Mouse (Mus musculus): ENCODE results near the gene Rptor. TPM values are rescaled to one million over a fixed set of nuclear protein-coding genes. Genes with fewer than 3 reads are reported as not detected.

Rptor gene
- total RNA-seq, 2 experiments from 2014 or later: 59.7 to 62.9 TPM

DNA sequence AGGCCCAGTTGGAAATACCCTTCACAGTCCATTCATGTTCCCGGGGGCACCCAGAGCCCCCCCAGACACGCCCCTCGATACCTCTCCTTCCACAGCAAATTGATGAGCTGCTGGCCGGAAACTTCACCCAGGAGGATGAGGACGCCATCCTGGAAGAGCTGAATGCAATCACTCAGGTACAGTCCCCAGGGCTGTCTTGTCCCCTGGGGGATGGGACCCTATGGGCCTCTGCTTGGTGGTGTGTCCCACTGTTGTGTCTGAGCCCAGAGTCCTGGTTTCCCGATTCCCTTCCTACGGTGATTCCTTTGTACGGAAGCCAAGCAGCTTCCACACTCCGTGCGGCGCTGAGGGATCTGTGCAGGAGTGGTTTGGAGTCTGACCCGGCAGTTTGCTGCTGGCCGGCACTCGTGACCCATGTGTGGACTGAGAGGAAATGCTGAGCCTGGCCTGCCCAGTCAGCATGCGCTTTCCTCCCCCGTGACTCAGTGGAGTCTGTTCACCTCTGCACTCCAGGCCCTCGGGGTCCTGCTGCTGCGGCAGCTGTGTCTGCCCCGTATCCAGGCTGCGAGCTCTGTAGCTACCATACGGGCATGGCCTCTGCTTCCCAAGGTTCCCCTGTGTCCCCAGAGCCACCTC is 314.2 kb downstream of the Rptor start:
- DNase-seq (ENCODE audit: extremely low spot score in 1 of 2, low spot score in 1 of 2): no peak

DNA sequence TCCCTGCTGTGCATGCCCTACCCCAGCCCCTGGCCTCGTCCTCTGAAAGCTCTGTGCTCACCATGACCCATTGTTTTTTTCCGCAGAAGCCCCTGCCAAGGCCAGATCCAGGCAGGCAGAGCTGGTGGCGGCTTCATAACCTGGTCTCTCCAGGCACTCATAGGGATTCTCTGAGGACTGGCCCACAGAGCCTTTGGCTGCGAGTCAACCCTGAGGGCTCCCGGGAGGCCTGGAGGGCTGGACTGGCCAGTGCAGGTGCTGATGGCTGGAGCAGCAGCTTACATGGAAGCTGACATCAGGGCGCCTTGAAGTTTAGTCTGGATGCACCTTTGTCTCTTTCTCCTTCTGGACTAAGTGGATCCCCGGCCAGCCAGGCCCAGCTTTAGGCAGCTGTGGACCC is 315.8 kb downstream of the Rptor start:
- DNase-seq (ENCODE audit: extremely low spot score in 1 of 2, low spot score in 1 of 2): no peak

DNA sequence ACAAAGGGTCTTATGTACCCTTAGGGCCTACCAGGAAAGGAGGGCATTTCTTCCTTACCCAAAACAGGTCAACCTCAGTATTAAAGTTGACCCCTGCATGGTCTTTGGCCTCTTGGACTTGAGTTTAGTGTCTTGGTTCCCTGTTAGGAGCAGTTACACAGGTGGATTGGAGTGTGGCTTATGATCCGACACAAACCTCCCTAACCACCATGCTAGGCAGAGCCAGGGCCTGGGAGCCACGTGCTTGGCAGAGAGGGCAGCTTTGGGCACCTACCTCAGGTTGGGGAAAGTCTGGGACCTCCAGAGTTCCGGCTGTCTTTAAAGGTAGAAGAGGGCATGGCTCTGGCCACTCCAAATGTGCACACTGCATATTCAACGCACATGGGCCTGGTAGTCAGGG is 316.7 kb downstream of the Rptor start:
- no peak for DNase-seq (ENCODE audit: extremely low spot score in 1 of 2, low spot score in 1 of 2)

DNA sequence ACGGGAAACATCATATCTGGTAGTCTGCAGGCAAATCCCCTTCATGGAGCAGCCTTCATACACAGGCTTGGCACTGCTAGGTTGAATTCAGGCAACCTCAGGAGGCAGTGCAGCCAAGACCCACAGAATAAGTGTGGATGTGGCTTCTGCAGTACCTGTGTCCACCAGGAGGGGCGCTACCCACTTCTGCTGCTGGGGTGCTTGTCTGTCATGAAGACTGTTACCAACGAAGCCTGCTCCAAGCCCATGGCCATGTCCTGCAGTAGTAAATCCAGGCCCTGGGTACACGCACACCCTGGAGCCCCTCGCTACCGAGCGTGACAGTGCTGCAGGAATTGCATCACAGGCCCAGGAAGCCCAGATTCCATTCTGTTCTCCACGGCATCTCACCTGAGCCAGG is 317.2 kb downstream of the Rptor start:
- peak; percentile 65 to 86 for DNase-seq (ENCODE audit: extremely low spot score in 1 of 2, low spot score in 1 of 2)

DNA sequence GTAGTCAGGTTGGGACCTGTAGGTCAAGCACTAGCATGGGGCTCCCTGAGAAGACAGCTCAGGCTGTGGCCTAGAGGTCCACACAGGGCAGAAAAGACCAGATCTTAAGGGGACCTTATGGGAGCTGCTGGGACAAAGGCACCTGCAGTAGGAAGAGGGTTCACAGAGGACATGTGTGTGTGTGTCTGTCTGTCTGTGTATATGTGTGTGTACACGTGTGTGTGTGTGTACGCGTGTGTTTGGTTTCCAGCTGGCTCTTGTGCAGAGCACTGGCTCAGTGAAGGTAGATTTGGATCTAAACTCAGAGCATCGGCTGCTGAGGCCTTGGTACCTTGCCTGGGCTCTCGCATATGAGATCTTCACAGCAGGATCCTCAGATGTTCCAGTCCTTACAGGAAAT is 318.0 kb downstream of the Rptor start:
- no peak for DNase-seq (ENCODE audit: extremely low spot score in 1 of 2, low spot score in 1 of 2)

DNA sequence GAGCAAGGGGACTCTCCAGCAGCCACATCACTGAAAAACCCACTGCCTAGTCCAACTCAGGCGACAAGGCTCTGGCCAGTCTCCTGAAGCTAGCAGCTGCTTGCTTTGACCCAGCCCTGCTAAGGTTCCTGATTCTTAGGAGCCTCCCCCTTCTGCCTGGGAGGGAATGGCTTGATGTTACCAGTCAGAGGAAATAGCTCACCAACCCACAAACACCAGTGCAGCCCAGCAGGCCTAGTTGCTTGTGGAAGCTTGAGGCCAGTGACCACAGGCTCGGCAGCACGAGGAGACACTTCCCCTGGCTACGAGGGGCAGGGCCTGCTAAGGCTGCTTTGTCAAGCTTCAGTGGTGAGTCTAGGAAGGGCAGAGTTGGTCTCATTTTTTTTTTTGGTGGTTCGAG is 322.5 kb downstream of the Rptor start:
- DNase-seq (ENCODE audit: extremely low spot score in 1 of 2, low spot score in 1 of 2): no peak

DNA sequence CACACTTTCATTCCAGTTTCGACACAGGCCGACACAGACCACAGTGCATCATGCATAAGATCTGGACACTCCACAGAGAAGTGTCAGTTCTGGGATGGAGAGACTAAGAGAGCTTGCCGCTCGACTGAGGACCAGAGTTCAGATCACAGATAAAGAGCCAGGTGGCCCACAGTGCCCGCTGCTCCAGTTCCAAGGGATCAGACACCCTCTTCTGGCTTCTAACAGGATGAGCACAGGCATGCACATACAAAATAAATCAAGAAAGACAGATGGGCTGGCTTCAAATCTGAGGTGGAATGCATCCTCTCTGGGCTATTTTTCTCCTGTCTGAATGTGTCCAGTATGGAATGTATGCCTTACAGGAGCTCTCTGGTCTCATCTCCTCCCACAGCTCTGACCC is 324.1 kb downstream of the Rptor start:
- no peak for DNase-seq (ENCODE audit: extremely low spot score in 1 of 2, low spot score in 1 of 2)

DNA sequence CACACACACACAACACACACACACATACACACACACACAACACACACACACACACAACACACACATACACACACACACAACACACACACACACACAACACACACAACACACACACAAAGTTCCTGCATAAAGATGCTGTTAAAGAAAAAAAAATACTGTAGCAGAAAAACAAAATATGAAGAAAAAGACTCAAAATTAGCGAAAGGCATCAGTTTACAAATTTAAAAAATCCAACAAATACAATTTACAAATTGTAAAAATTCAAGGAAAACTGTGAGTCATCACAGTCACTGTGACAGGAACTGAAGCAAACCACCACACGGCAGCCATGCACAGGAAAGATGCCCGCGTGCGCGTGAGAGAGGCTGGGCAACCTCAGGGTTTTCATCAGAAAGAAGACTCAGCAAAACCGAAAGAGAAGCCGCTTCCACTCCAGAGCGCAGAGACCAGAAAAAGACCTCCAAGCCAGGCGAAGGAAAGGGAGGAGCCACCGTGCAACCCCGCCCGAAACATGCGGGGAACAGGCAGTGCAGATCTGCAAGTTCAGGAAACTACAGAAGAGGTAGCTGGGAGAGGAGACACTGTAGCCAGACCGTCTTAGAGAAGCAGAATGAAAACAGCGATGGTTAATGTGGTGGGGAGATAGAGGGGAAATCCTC is 325.4 kb downstream of the Rptor start:
- DNase-seq (ENCODE audit: extremely low spot score in 1 of 2, low spot score in 1 of 2): peak in 1 of 2 experiments; percentile 38

DNA sequence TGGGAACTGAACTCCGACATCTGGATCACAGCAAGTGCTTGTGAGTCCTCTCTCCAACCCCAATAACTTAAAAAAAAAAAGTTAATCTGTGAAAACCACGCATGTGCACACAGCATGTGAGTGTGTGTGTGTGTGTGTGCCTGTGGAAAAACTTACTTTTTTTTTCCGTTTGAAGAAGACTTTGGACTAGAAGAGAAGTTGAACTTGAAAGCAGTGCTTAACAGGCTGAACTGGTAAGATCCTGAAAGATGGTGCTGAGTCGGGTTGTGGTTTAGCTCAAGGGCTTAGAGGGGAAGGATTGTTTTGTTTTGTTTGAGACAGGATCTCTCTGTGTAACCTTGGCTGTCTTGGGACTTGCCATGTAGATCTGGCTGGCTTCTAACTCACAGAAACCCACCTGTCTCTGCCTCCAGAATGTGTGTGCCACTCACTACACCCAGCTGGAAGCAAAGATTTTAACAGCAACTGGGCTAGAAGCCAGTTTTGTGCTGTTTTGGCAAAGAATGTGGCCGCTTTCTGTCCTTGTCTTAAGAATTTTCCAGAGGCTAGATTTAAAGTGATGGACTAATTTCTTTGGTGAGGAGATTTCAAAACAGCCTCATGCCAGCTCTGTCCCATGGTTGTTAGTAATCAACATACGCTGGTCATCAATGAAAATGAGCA is 327.0 kb downstream of the Rptor start:
- DNase-seq (ENCODE audit: extremely low spot score in 1 of 2, low spot score in 1 of 2): no peak

DNA sequence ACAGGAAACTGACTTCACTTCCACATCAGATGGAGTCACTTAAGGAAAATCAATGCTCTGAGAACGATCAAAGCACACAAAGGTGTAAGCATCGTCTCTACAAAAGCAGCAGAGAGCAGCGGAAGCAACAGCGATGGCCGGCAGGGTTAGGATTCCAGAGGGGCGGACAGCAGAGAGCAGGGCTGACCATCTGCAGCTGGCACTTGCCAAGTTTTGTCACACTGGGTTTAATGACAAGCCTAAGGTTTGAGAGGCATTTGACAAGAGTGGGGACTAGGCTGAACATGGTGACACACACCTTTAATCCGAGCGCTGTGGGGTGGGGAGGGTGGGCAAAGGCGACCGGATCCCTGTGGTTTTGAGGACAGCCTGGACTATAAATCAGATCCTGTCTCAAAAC is 329.1 kb downstream of the Rptor start:
- DNase-seq (ENCODE audit: extremely low spot score in 1 of 2, low spot score in 1 of 2): no peak

DNA sequence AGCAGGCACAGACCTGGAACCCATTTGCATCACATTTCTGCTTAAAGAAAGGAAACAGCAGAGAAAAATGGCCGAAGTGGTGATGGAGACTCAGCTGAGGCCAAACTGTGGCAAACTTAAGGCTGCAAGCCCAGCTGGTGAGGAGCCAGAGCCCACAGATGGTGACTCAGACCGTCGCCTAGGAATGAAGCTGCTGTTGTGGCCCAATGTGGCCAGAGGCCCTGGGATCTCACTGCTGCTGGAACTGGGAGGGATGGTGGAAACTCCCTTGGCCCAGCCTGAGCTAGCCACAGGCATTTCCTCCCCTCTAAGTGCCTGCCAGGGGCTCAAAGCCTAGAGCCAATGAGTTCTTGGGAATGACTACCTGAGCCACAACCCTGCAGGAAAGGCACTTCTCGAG is 330.4 kb downstream of the Rptor start:
- DNase-seq (ENCODE audit: extremely low spot score in 1 of 2, low spot score in 1 of 2): no peak

DNA sequence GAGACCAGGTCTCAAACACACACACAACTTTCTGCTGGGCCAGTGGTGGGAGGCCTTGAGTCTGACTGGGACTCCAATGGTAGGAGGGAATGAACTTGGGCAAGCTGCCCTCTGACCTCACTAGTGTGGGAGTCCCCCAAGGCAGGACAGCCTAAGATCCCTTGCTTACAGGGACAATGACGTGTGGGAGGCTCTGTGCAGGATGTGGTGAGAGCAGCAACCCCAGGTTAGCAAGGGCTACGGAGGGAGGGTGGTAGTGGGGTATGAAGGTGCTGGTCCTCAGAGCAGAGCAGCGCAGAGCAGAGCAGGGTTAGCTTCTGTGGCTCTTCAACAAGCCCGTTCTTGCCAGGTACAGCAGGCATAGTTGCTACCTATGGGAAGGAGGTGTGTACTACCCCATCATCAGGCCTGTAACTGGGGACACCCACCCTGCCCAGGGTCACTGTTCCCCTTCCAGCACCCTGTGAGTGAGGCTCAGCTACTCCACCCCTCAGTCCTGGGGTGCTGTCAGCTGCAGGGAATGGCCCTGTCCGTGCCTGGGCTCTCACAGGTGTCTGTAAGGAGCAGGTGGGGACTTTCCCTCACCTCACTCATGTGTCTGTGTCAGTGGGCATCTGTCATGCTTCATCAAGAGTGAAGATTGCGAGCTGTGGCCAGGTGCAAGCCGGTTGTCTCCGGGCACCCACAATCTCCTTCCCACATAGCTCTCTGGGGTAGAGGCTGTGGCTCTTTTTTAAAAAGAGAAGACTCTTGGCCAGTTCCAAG is 331.3 kb downstream of the Rptor start:
- no peak for DNase-seq (ENCODE audit: extremely low spot score in 1 of 2, low spot score in 1 of 2)

DNA sequence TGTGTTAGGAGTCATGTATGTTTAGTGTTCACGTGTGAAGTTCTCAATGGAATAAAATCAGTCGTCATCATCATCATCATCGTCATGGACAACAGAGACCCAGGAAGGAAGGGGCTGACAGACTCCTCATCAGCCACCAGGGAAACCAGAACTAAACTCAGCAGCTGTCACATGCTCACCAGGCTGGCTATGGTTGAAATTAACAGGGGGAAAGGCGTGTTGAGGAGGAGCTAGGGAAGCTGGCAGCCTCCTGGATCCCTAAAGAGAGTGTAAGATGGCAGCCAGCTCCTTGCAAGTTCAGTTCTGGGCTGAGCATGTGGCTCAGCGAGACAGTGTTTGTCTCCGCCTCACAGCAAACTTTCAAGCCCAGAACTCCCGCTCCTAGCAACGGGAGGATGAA is 332.1 kb downstream of the Rptor start:
- DNase-seq (ENCODE audit: extremely low spot score in 1 of 2, low spot score in 1 of 2): no peak

DNA sequence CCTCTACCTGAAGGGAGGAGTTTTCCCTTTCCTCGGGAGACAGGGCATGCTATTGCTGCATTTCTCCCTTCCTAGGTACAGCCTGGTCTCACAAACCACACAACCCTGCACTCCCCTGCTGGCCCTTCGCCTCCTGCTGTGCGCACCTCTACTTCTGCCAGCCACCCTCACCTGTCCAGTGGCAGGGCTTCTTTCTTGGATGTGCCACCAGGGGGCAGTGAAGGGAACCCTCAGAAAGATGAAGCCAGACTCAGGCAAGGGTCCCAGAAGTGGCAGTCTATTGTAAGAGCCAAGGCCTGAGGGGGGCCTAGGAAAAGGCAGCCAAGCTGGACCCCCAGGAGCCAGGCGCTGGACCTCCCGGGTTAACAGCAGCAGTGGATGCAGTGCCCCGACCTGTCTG is 332.8 kb downstream of the Rptor start:
- DNase-seq (ENCODE audit: extremely low spot score in 1 of 2, low spot score in 1 of 2): peak; percentile 48 to 80

DNA sequence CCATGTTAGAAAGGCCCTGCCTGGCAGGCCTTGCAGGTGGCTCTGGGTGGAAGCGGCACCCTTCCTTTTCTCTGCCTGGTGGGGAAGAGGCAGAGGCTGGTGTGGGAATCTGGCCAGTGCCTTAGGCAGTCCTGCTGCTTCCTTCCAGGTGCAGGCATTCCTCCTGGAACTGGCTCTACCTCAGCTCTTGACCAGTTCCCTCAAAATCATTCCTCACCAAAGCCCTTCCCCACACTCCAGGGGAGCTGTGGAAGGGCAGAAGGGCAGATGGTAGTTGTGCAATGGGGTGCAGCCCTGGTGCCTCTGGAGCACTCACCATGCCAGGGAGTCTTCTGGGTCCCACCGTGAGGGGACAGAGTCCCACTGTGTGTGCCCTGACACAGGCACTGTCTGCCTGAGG is 333.8 kb downstream of the Rptor start:
- DNase-seq (ENCODE audit: extremely low spot score in 1 of 2, low spot score in 1 of 2): no peak

DNA sequence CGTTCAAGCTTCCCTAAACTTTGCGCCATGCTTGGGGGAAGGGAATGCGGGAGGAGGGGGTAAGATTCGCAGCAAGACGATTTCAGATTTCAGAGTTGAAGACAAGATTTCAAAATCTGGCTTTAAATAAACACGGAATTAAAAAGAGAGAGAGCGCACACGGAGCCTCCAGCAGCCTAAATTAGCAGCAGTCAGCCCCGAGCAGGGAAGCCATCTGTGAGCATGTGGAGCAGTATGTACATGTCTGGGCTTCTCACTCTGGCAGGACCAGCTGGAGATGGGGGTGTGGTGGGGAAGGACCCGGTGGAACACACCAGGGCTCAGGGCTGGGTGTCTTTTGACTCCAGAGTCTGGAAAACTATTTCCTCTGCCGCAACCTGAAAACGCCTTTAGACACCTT is 334.5 kb downstream of the Rptor start:
- DNase-seq (ENCODE audit: extremely low spot score in 1 of 2, low spot score in 1 of 2): peak in 1 of 2 experiments; percentile 51

DNA sequence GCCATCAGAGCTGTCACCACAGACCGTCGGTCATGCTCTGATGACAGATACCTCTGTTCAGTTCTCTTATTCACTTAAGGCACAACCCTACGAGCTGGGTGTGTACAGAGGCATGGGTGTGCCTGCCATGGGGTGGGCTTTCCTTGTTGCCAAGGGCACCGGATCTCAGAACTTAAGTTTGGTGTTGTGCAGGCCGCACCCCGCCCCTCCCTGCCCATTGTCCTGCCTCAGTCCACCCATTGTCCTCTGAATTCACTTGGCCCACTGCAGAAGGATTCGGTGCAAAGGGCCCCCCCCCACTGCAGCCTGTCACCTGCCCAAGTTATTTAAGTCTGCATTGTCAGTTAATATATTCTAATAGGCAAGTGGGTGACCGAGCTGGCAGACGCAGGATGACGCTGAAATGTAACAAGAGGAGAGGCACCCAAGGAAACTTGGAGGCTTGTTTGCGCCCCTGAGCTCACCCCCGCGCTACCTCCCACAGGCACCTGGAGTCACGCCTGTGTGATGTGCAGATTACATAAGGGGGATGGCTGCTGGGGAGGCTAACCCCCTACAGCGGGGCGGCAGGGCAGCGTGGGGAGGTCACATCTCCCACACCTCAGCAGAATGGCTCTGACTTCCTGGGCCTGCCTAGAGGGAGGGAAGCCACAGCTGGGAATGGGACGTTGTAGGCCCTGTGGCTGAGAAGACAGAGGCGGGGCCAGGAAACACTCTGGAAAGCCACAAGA is 335.2 kb downstream of the Rptor start:
- no peak for DNase-seq (ENCODE audit: extremely low spot score in 1 of 2, low spot score in 1 of 2)

DNA sequence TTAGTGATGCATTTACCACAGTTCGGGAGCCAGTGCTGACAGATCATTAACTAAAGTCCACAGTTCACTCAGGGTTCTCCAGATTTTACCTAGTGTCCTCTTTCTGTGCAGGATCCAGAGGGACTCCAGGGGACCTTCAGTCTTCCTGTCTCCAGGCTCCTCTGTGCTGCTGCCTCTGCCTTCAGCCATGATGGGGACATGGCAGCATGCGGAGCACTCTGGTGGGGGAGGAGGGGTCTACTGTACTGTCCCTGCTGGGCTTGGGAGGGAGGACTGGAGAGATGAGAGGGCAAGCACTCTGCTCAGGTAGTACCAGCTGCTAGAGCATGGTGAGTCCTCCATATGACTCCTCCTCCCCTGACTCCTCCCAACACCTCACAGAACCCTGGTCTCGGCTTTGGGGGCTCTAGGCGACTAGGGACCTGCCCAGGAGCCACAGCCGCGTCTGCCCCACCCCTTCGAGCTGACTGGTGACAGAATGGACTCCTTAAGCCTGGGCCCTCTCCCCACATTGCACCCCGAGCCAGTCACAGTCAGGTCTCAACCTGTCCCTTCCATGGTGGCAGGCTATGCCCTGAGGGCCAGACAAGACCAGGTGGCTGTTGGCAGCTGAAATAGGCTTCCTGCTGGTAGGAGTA is 336.5 kb downstream of the Rptor start:
- DNase-seq (ENCODE audit: extremely low spot score in 1 of 2, low spot score in 1 of 2): no peak

DNA sequence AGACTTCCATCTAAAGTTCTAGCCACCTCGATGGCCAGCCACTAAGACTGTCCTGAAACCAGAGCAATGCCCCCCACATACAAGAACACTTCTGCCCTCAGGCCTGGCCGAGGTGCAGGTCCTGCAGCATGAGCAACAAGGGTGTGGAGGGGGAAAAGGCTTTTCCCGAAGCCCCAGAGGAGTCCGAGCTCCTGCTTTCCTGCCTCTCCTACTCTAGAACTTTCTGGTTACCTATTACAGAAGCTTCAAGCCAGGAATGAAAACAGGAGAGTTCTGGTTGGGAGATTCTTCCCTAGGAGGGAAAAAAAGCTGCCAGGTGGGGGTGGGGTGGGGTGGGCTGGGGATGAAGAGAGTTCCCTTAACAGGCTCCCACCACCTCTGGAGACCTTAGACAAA is 337.0 kb downstream of the Rptor start:
- DNase-seq (ENCODE audit: extremely low spot score in 1 of 2, low spot score in 1 of 2): no peak

DNA sequence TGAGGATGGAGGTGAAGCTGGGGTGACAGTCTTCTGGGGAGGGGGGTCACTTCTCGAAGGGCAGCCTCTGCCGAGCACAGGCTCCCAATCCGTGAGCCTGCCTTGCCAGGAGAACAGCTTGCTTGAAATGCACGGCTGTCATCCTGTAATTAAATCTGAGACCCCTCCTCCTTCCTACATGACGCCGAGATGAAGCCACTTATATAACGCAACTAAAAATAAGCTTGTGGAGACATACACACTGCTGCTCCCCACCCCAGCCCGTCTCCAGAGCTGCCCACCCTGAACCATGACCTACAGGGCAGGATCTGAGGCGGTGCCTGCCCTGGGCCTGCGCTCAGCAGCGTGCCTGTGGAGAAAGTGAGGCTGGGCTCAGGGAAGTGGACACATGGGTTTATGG is 337.4 kb downstream of the Rptor start:
- no peak for DNase-seq (ENCODE audit: extremely low spot score in 1 of 2, low spot score in 1 of 2)

All from layer of hippocampus, postnatal 25 days (tissue).